Mouse (Mus musculus) heart, postnatal 14 days (tissue): ENCODE results near the gene Paf1. TPM values are rescaled to one million over a fixed set of nuclear protein-coding genes. Genes with fewer than 3 reads are reported as not detected.

Experiments
- DNase-seq, 2 experiments: peaks; one replicate each; pipeline ENCODE4 v3.0.0; 2021 to 2022
- intact Hi-C: fragments of 180-260 bp; cut with DNase I; formaldehyde crosslinking; loops from one replicate; pipeline ENCODE4 v1.15.1; 2025
- total RNA-seq, 2 experiments: library from RNA; stranded (reverse); gene quantifications; 2 replicates each; pipeline ENCODE4 v1.2.3; 2021

Paf1 gene
- total RNA-seq, 2 experiments from 2014 or later = 46.2 to 47.7 TPM

DNA sequence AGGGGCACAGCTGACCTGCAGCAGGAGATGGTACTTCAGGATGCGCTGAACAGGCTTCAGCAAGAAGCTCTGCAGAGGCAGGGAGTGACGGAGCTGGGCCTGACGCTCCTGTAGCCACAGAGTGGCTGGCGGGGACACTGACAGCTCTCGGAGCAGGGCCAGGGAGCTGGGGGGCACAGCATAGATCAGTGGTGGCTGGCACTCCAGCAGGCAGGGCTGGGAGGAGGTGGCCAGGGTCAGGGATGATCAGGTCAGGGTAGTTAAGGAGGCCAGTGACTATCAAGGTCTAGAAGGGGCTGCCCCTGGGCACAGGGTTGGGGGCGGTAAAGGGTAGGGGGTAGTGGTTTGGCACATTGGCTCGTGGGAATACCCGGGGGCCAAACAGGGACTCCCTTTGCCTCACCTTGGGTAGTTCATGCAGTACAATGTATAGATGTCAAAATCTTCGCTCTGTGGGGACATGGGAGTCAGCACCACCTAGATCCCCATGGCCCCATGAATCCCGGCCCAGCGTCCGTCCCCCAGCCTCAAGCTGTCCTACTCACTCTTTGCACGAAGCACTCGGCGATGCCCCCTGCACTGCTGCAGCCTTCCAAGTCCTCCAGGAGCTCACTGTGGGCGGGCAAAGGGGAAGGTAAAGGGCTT is 24.4 kb upstream of the Paf1 start:
- no peak for DNase-seq
- intact Hi-C loops = no loop called here

DNA sequence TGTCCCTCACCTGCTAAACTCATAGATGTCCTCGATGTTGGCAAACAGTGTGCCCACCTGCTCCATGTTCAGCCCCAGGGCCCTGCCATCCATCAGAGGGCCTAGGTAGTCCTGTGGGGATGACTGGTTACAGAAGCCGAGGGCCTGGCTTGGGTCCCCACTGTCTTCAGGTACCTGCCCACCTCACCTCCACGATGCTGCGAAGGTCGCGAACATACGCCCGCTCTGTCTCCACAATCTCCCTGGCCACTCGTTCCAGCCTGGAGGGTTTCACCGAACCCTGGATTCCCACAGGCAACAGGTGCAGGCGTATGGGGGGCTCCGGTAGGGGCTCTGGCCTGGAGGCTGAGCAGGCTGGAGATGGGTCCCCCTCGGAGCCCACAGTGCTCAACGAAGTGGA is 22.7 kb upstream of the Paf1 start:
- intact Hi-C loops = no loop called here
- DNase-seq = no peak

DNA sequence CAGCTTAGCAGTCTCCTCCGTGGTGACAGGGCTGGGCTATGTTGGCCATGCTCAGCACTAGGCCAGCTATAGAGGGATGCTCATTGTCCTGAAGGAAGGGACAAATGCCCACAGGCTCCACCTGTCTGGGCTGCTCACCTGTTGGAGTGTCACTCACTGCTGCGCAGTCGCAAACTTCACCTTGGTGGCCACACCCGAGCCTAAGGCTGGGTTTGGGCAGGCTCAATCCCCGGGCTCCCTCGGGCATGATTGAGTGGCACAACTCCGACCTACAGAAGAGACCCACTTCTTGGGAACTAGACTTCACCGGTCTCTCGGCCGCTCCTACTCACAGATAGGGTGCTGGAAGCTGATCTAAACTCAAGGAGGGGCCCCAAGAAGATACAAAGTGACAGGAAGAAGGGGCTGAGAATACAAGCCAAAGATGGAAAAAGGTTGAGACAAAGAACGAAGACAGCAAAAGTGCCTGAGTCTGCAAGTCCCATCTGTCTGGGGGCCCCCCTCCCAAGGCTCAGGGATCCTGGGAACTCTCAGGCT is 21.7 kb upstream of the Paf1 start:
- no peak for DNase-seq
- intact Hi-C loops = no loop called here

DNA sequence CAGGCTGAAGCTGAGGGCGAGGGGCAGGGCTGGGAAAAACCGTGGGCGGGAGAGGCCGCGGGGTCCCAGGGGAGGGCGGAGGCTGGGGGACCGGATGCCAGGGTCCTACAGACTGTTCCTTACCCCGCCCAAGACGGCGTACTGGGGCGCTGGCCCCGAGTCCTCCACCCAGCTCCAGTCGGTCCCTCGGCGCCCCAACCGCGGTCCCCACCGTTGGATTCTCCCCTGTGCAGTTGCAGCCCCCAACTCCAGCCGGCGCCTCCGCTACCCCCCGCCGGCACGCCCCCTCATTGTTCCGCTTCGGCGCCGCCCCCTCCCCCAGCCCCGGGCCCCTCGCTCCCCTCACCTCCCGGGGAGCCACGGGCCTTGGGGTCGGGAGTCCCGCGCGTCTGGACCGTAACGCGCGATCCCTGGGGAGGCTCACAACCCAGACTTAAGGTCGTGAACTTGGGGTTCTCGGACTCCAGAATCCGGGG is 21.2 kb upstream of the Paf1 start:
- intact Hi-C loops = no loop called here
- peak; percentile 84 to 86 for DNase-seq

DNA sequence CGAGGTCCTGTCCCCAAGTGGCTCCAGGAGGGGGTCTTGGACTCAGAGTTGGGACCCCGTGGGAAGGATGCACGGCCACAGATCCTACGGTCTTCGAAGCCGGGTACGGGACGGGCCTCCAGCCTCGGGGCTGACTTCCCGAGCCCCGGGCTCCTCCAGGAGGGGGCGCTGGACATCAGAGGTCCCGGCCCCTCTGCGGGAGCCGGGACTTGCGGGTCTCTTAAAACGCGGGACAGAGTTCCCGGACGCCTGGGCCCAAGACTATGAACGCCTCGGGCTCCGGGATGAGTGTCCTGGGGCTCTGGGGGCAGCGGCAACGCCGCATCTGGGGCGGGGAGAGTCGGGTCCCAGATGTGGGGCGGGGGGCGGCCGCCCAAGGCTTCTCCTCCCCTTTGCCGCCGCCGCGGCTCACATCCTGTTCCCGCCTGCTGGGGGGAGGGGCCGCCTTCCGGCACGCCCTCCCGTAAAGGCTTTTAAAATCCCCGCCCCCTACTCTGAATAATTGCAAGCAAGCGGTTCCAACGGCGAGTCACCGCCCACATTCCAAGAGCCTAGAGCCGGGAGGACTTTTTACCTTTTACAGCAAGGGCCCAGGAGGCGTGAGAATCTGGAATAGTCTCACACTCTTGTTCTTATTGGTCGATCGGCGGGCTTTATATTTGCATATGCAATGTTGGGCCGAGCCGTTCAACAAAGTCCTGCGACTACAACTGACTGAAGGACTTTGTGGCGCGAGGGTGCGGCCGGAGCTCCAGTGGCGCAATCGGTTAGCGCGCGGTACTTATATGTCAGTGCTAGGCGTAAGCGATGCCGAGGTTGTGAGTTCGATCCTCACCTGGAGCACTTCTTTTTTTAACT is 20.3 kb upstream of the Paf1 start, which contains the start of gene Plekhg2:
TSS of gene Plekhg2 (minus strand) at position 349 of the 858 bp plus-strand sequence.
- intact Hi-C loops = loop anchor here (1.0 kb wide), 1 partner anchor 14 kb away; no protein-coding TSS in a partner anchor
- DNase-seq = peak; percentile 97 to 98

DNA sequence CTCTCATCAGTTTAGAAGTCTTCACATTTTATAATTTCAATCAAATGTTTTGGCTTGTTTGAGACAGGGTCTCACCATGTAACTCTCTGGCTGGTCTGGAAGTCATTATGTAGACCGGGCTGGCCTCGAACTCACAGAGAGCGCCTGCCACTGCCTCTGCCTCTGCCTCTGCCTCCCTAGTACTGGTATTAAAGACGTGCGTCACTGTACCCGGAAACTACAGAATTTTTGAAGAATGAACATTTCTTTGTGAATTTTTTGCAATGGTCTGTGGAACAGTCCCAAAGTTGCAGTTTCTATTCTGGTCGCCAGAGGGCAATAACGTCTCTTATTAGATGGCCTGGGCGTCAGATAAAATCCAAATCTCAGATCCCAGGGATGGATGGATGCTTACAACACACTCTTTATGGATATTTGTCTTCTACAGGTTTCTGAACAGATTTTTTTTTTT is 19.6 kb upstream of the Paf1 start:
- peak; percentile 76 to 88 for DNase-seq
- intact Hi-C loops = loop anchor here (1.0 kb wide), 1 partner anchor 13 kb away; no protein-coding TSS in a partner anchor

DNA sequence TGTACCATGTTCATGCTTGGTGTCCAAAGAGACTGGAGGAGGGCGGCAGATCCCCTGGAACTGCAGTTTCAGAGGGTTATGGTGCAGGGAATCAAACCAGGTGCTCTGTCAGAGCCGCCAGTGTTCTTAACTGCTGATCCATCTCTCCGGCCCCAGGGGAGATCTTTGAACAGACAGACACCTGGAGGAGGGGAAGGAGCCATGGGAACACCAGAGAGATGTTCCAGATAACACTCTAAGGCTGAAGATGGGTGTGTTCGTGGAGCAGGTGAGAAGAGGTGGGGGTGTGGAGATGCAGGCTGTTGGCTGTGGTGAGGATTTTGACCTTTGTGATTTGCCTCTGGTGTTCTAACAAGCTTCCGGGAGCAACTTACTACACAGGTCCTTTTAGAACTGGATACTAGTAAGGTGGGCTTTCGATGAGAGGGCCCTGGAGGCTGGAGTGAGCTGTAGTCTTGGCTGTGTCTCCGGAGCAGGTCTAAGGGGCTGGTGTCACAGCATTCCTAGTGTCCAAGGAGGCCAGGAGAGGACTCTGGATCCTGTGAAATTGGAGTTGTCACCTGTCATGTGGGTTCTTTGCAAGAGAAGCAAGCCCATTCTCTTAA is 18.8 kb upstream of the Paf1 start:
- intact Hi-C loops = loop anchor here (1.0 kb wide), 1 partner anchor 12 kb away; no protein-coding TSS in a partner anchor
- DNase-seq = no peak

DNA sequence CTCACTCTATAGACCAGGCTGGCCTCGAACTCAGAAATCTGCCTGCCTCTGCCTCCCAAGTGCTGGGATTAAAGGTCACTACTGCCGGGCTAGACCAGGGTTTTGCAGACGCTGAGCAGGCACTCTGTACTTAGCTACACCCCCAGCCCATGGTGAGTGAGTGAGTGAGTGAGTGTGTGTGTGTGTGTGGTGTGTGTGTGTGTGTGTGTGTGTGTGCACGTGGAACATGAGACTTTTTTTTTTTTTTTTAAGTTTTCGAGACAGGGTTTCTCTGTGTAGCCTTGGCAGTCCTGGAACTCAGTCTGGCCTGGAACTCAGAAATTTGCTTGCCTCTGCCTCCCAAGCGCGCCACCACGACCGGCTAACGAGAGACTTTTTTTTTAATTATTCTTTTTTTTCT is 18.1 kb upstream of the Paf1 start:
- DNase-seq = no peak
- intact Hi-C loops = no loop called here

DNA sequence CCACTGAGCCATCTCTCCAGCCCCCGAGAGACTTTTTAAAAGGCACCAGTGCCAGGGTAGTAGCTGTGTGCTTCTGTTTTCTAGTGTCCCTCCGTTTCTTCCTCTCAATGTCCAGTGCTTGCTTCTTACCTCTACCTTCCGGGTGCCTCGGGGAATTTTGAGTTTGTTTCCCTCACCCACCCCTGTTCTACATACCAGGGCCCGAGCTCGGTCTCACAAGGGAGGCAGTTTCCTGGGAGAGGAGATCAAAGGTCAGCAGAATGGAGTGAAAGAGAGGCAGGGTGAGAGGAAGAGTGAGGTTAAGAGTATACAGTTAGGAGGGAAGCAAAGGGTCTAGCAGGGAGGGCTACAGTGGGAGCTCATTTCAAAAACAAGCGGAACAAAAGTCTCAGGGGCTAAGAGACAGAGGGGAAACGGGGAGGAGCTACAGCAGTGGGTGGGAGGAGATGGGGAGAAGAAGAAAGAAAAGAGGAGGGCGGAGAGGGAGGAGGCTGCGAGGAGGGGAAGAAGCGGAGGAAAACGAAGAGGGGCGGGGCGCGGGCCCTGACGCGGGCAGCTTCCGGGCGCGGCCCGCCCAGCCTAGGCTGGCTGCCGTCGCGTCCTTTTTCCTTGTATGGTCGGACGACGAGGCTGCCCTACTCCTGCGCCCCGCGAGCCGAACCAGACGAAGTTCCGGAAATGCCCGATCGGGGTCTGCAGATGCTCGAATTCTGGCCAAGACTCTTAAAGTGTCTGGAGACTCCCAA is 17.4 kb upstream of the Paf1 start:
- intact Hi-C loops = no loop called here
- DNase-seq = peak; percentile 93 to 96

DNA sequence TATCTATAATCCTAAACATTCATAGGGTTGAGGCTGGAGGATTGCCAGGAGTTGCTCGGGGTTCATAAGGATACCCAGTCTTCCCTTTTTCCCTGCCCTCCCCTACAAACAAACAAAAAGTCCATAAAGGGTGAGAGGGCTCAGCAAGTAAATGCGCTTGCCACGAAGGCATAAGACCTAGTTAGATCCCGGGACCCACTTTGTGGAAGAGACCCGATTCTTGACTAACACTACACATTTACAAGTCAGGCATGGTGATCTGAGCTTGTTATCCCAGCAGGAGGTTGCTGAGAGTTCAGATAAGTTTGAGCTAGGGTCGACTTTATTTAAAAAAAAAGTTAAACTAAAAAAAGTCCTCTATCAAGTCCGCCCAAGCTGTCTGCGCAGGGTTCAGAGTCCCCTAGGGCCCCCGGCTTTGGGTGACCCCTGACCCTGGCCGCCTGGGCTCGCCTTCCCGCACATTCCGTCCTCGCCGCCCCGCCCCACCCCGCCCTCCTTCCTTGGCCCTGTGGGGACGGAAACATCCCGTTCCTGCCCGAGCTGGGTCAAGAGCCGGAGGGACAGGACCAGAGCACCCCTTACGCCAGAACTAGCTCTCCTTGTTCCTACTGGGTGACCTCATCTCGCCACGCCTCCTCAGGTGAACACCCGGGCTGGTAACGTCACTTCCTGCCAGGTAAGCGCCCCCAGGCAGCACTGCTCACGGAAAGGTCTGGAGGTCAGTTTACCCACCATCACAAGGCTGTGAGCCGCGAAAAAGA is 16.6 kb upstream of the Paf1 start:
- DNase-seq = peak; percentile 86 to 89
- intact Hi-C loops = no loop called here

DNA sequence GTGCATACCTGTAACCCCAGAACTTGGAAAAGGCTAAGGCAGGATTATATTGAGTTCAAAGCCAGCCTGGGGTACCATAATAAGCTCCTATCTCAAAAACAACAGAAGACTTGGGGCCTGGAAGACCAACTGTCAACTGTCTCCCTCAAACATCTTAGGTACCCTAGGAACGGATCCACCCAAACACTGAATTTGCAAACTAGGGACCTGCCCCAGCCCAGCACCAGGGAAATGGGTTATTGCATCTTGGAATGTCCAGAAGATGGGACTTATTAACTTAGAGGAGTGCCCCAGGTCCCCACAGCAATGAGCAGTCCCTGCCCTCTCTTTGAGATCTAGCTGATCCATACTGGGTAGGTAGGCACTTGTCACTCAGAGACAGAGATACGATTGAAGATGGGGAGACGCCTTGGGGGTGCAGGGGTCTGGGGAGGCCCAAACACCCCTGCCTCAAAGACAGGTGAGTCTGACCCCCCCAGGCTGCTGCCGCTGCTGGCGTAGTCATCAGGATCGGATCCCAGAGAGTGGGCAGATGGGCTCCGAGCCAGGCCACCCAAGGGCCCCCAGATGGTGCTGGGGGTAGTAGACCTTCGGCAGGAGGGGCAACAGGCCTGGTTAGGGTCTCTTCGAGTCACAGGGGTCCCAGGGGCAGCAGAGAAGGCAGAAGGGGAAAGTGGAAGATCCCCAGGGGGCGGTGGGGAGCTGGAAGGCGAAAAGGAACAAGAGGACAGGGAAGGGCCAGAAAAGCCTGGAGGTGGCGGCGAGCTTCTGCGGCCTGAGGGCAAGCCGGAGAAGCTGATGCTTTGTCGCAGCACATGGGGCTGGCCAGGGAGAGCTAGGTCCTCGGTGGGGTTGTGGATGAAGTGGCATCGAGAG is 15.3 kb upstream of the Paf1 start:
- DNase-seq = peak in 1 of 2 experiments; percentile 51
- intact Hi-C loops = no loop called here

DNA sequence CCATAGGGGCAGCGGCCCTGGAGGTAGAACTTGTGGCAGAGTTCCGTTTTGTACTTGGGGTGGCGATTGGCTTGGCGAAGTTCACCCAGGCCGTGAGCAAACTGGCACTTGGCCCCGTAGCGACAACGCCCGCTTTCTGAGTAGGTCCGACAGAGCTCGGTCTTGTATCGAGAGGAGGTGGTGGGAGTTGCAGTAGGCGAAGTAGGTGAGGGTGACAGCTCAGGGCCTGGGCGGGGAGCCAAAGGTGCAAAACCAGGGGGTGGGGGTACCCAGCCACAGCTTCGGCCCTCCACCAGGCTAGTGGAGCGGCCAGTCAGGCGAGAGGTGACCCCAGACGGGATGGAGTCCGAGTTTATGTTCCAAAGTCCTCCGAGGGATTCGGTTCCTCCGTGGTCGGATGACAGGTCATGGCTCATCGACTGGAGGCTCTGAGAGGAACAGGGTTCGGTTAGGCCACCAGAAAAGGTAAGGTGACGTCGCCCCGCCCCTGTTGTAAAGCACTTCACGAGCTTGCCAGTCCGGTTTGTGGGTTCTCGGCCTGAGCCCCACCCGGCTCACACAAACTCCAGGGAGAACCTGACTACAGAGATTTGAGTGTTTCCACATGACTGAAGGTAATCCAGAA is 14.6 kb upstream of the Paf1 start:
- DNase-seq = peak; percentile 67 to 71
- intact Hi-C loops = no loop called here

DNA sequence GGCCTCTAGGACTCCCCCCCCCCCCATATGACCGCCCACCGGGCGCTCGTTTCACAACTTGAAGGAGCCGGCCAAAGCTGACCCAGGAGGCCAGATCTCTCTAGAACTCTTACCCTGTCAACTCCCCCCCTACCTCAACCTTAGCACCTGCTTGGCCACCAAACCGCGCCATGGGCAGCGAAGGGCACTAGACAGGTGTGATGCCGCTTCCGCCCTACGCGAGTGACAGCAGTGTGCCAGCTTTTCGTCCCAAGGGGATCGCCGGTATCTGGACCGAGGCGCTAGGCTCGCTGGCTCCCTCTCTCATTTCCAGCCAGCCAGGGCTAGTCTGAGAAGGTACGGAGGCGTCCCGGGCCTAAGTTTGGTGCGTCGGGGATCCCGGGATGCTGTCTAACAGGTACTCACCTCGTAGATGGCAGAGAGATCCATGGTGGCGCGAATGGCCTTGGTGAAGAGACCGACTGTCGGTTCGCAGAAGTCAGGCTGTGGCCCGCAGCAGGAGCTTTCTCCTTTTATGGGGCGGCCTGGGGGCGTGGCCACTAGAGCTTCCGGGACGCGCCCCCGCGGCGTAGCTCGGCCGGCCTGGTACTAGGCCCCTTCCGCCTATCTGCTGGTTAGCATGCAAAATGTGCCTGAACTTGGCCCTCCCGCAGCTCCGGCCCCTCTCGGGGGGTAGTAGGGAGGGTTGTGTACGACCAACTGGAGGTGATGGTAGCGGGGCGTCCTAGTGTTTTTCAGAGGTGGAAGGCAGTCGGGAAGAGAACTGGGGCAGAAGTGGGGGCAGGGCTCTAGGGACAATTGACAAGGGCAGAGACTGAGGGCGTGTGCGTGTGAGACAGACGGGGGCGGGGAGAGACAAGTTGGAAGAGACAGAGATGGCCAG is 13.7 kb upstream of the Paf1 start:
- intact Hi-C loops = no loop called here
- DNase-seq = peak; percentile 98

DNA sequence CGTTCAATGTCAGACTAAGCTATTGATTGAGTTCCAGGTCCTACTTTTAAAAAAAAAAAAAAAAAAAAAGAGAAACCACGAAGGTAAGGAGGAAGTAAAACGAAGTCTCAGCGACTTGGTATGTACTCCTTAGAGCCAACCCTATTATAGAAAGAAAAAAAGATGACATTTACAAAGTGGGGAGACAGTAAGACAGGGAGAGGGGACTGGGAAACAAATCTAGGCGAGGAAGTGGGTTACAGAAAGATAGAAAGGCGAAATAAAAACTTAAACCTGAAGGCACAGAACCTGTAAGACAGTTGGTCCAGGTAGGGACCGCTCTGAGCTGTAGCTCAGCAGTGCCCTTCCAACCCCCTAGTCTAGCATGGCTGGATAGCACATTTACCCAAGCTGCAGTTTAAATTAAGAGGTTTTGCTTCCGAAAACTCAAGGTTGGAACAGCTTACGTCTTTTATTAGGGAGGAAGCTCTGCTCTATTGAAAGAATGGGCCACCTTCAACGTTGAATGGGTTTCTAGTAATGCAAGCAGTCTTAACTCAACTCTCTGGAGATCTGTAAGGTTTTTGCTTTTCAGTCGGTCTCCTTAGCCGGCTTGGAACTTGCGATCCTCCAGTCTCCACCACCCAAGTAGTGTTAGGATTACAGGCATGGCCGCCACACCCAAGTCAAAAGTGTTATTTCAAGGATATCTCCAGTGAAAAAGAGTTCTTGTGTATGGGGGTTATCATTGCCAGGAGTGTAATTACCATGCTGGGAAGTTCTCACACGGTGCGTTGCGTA is 12.3 kb upstream of the Paf1 start, which contains the start of gene Zfp36:
TSS of gene Zfp36 (minus strand) at position 17 of the 780 bp plus-strand sequence.
- no peak for DNase-seq
- intact Hi-C loops = no loop called here

DNA sequence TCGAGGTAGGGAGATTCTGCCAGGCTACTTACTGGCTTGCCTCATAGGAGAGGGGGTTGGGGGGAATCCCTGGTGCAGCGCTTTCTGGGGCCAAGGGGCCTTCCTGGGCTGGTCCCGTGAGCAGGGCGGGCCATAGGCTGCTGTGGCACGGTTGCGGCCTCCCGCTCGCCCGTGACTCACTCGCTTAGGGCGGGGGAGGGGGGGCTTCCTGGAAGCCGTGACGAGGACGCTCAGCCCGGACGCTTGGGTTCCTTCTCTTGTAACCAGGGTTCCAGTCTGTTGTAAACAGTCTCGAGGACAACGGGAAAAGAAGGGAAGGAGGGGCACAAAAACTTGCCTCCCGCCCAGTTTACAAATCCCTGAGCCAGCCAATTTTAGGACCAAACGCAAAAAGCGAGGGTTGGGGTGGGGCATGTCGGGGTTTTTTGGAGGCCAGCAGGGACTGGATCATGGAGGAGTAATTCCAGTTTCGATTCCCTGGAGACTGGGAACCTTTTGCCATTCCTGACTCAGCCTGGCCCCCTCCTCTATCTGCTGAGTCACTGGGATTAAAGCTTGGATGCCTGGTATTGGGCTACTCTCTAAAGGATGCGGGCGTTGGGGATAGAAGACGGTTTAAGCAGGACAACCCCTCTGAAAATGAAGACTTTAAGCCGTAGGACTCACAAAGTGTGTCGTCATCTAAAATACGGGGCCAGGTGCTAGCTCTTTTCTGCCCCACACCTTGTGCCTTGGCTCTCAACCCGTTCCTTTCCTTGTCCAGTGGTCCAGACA is 11.5 kb upstream of the Paf1 start:
- intact Hi-C loops = no loop called here
- DNase-seq = peak; percentile 85
